Mouse (Mus musculus) intestine, postnatal 0 days (tissue): ENCODE measurements around the gene Smpdl3b. TPM values are rescaled to one million over a fixed set of nuclear protein-coding genes. Genes with fewer than 3 reads are reported as not detected.

Experiments used
- ATAC-seq: fragments of 200-750 bp; cut with Nextera tagmentation; 2 replicates; pipeline ENCODE4 v1.8.0; 2017; ENCODE audit warnings: mild to moderate bottlenecking, moderate TSS enrichment, moderate library complexity
- H3K27ac ChIP-seq: fragments of 300-500 bp; sonication (generic); 2 replicates; pipeline ENCODE4 v1.5.1; 2014; ENCODE audit warnings: mild to moderate bottlenecking, low read depth, low read length, moderate library complexity
- H3K27me3 ChIP-seq: fragments of 300-500 bp; sonication (generic); replicated peaks from 2 replicates; pipeline ENCODE4 v1.6.1; 2014; ENCODE audit warnings: low read length, mixed read lengths; ENCODE audit not compliant: control insufficient read depth, insufficient read depth
- H3K36me3 ChIP-seq: fragments of 300-500 bp; sonication (generic); 2 replicates; pipeline ENCODE4 v1.6.1; 2014; ENCODE audit warnings: mild to moderate bottlenecking, moderate library complexity; ENCODE audit not compliant: control insufficient read depth, insufficient read depth
- H3K4me1 ChIP-seq: fragments of 300-500 bp; sonication (generic); replicated peaks from 2 replicates; pipeline ENCODE4 v1.6.1; 2014; ENCODE audit warnings: antibody characterized with exemption, low read length, mixed read lengths; ENCODE audit not compliant: control insufficient read depth, insufficient read depth
- H3K4me2 ChIP-seq: fragments of 300-500 bp; sonication (generic); replicated peaks from 2 replicates; pipeline ENCODE4 v1.6.1; 2014; ENCODE audit warnings: low read depth, mild to moderate bottlenecking, moderate library complexity
- H3K4me3 ChIP-seq: fragments of 300-500 bp; sonication (generic); 2 replicates; pipeline ENCODE4 v1.5.1; 2014; ENCODE audit warnings: low read depth, low read length
- H3K9ac ChIP-seq: fragments of 300-500 bp; sonication (generic); 2 replicates; pipeline ENCODE4 v1.6.1; 2014; ENCODE audit warnings: mild to moderate bottlenecking, low read depth, low read length
- H3K9me3 ChIP-seq: fragments of 300-500 bp; sonication (generic); 2 replicates; pipeline ENCODE4 v1.6.1; 2016; ENCODE audit warnings: mixed run types; ENCODE audit not compliant: control insufficient read depth
- CTCF ChIP-seq: sonication (generic); IDR thresholded peaks from 2 replicates; pipeline ENCODE4 v1.5.1; 2016; ENCODE audit warnings: low read depth, mild to moderate bottlenecking, control low read depth, antibody characterized with exemption, moderate library complexity
- WGBS: fragments of 180-500 bp; shearing (Covaris S2); extraction: QIAGEN DNeasy Blood & Tissue Kit; methylation state at CpG from one replicate; pipeline ENCODE4 v1.1.7; 2014; 5-methylcytosine and 5-hydroxymethylcytosine counted together
- polyA plus RNA-seq: library from polyadenylated mRNA; unstranded; fragments of >200 nt; fragmentation: Nextera tagmentation; extraction: Ambion mirVana; gene quantifications from 2 replicates; pipeline ENCODE4 v1.2.1, GENCODE M21; 2015

The Smpdl3b gene
- polyA plus RNA-seq, 1 experiment from 2014 or later, result 2.9 TPM

DNA sequence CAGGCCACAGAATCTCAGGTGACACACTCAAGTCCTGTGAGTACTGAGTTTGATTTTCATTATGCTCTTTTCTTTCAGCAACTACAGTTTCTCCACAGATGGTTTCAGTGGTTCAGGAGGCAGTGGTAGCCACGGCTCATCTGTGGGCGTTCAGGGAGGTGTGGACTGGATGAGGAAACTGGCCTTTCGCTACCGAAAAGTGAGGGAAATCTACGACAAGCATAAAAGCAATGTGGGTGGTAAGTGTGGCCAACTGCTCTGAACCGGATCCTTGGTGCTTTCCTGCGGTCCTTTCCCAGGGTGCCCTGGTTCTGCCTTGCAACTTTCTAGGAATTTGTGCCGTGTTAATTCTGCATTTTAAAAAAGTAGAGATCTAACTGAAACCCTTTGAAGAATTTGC lies 50.2 kb downstream of the Smpdl3b start:
- H3K4me3 ChIP-seq, result no peak overlapping the region
- no peaks in the 10 kb centered on the region for H3K27me3 ChIP-seq
- peaks cover 79% of the 10 kb centered on the region for H3K36me3 ChIP-seq
- no peak overlapping the region for H3K4me2 ChIP-seq
- H3K9ac ChIP-seq, result no peak overlapping the region
- no peak for ATAC-seq
- no peaks in the 10 kb centered on the region for H3K9me3 ChIP-seq
- TF ChIP-seq CTCF, result no peak
- H3K4me1 ChIP-seq, result no peaks in the 10 kb centered on the region
- H3K27ac ChIP-seq, result no peak overlapping the region; the same call in 1 of the 2 replicates
- 98% methylated on average over 8 of the region's 8 CpGs for WGBS

DNA sequence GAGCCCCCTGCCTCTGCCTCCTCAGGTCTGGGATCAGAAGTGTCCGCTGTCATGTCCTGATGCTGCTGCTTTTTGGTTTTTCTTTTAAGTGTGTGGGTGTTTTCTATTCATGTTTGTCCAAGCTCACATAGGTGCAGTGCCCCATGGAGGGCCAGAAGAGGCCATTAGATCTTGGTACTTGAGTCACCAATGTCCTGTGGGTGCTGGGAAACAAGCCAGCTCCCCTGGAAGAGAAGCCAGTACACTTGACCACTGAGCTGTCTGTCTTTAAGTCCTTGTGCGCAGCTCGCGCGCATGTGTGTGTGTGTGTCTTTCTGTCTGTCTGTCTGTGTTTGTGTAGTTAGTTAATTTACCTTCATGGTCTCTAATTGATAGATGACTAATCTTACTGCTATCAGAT lies 55.0 kb downstream of the Smpdl3b start:
- peaks cover 69% of the 10 kb centered on the region for H3K36me3 ChIP-seq
- no peak overlapping the region for H3K27ac ChIP-seq
- no peaks in the 10 kb centered on the region for H3K4me1 ChIP-seq
- TF ChIP-seq CTCF, result no peak
- H3K9me3 ChIP-seq, result no peaks in the 10 kb centered on the region
- ATAC-seq, result no peak
- WGBS, result 99% methylated on average over 5 of the region's 5 CpGs
- H3K9ac ChIP-seq, result no peak overlapping the region
- H3K27me3 ChIP-seq, result no peaks in the 10 kb centered on the region
- H3K4me2 ChIP-seq, result no peak overlapping the region
- no peak overlapping the region for H3K4me3 ChIP-seq

GRCm38 (mm10) chr4:132693366-132693765 lies 63.7 kb downstream of the Smpdl3b start:
- Histone ChIP-seq H3K36me3 (peaks cover 41% of the 10 kb centered on the region), H3K4me1 (no peaks in the 10 kb centered on the region), H3K4me2 (no peak overlapping the region), H3K4me3 (no peak overlapping the region), H3K9me3 (no peaks in the 10 kb centered on the region), H3K9ac (no peak overlapping the region), H3K27ac (no peak overlapping the region), H3K27me3 (no peaks in the 10 kb centered on the region)
- no peak for TF ChIP-seq CTCF
- ATAC-seq, result no peak
- 91% methylated on average over 3 of the region's 3 CpGs for WGBS

DNA sequence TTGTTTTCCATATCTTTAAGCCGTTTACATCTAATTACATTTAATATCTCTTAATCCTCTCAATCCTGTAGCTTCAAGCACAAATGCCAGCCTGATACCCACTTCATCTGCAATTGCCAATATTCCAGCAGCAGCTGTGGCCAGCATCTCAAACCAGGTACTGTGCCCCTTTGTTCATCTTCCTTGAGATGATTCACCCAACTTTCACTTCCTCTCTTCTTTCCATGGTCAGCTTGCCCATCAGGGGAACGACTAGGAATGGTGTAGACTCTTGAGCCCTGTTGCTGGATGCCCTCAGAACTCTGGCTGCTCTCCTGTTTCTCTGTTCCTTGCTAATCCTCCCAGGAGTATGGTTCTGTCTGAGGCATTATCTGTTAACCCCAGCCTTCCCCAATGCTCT lies 67.4 kb downstream of the Smpdl3b start:
- ATAC-seq, result no peak
- H3K9ac ChIP-seq, result no peak overlapping the region
- WGBS, result 82% methylated on average over 2 of the region's 2 CpGs
- H3K27ac ChIP-seq, result no peak overlapping the region
- H3K4me2 ChIP-seq, result no peak overlapping the region
- peaks cover 38% of the 10 kb centered on the region for H3K36me3 ChIP-seq
- no peak overlapping the region for H3K4me3 ChIP-seq
- H3K9me3 ChIP-seq, result no peaks in the 10 kb centered on the region
- H3K4me1 ChIP-seq, result no peaks in the 10 kb centered on the region
- H3K27me3 ChIP-seq, result no peaks in the 10 kb centered on the region
- no peak for TF ChIP-seq CTCF

Other genes starting within 250 kb of the Smpdl3b start
- gene Sesn2, start 246.8 kb downstream of the Smpdl3b start, polyA plus RNA-seq, result 17.2 and 18.0 TPM in 2 replicates
- gene Atpif1, start 223.6 kb downstream of the Smpdl3b start, polyA plus RNA-seq, result 1,746 and 1,835 TPM in 2 replicates
- gene Dnajc8, start 221.7 kb downstream of the Smpdl3b start, polyA plus RNA-seq, result 119 and 120 TPM in 2 replicates
- 4.7 and 5.2 TPM in 2 replicates for gene Ptafr, start 193.2 kb downstream of the Smpdl3b start, polyA plus RNA-seq
- 10.1 and 10.8 TPM in 2 replicates for gene Eya3, start 118.3 kb downstream of the Smpdl3b start, polyA plus RNA-seq
- 1.8 and 3.3 TPM in 2 replicates for gene Xkr8, start 24.7 kb downstream of the Smpdl3b start, polyA plus RNA-seq
- gene Rpa2, start 11.1 kb upstream of the Smpdl3b start, polyA plus RNA-seq, result 26.6 and 27.9 TPM in 2 replicates
- 1.3 and 1.4 TPM in 2 replicates for gene Themis2, start 39.1 kb upstream of the Smpdl3b start, polyA plus RNA-seq
- 16.8 and 18.5 TPM in 2 replicates for gene Ppp1r8, start 85.9 kb upstream of the Smpdl3b start, polyA plus RNA-seq
- gene Stx12, start 127.3 kb upstream of the Smpdl3b start, polyA plus RNA-seq, result 52.9 and 53.7 TPM in 2 replicates
- 46.5 and 58.8 TPM in 2 replicates for gene Fam76a, start 165.3 kb upstream of the Smpdl3b start, polyA plus RNA-seq
- gene Fgr, start 216.8 kb upstream of the Smpdl3b start, polyA plus RNA-seq, result 2.0 and 2.4 TPM in 2 replicates